Mouse (Mus musculus) kidney, adult 2 months (tissue): ENCODE measurements around the gene Nell2. TPM values are rescaled to one million over a fixed set of nuclear protein-coding genes. Genes with fewer than 3 reads are reported as not detected.

Source experiments
- DNase-seq: peaks from one replicate; pipeline ENCODE4 v3.0.0; 2021
- H3K27ac ChIP-seq: fragments of 200-500 bp; 2 replicates; pipeline ENCODE4 v1.5.1; 2012; ENCODE audit warnings: low read depth, low read length, control low read depth, inconsistent platforms; ENCODE audit not compliant: insufficient read depth
- H3K27me3 ChIP-seq: fragments of 200-500 bp; replicated peaks from 2 replicates; pipeline ENCODE4 v1.6.1; 2012; ENCODE audit warnings: mild to moderate bottlenecking, moderate library complexity, low read length, inconsistent platforms; ENCODE audit not compliant: control insufficient read depth, insufficient read depth
- H3K36me3 ChIP-seq: fragments of 200-500 bp; 2 replicates; pipeline ENCODE4 v1.6.1; 2012; ENCODE audit warnings: mild to moderate bottlenecking, moderate library complexity, low read length, inconsistent platforms; ENCODE audit not compliant: control insufficient read depth, insufficient read depth
- H3K4me1 ChIP-seq: fragments of 200-500 bp; 2 replicates; pipeline ENCODE4 v1.6.1; 2011; ENCODE audit warnings: low read length; ENCODE audit not compliant: control insufficient read depth, insufficient read depth
- H3K4me3 ChIP-seq: fragments of 200-500 bp; 2 replicates; pipeline ENCODE4 v1.5.1; 2011; ENCODE audit warnings: mild to moderate bottlenecking, low read depth, low read length, control low read depth; ENCODE audit not compliant: insufficient read depth
- CTCF ChIP-seq: fragments of 200-500 bp; conservative IDR thresholded peaks from 2 replicates; pipeline ENCODE4 v1.5.1; 2011; ENCODE audit warnings: low read depth, mild to moderate bottlenecking, control low read depth, low read length, moderate library complexity, mixed read lengths; ENCODE audit not compliant: insufficient read depth, insufficient read length
- POLR2A ChIP-seq: fragments of 200-500 bp; IDR thresholded peaks from one replicate; pipeline ENCODE4 v1.6.1; 2011; ENCODE audit warnings: low read depth, low read length, control low read depth
- WGBS: fragments of 180-500 bp; shearing (Covaris S2); methylation state at CpG from one replicate; pipeline ENCODE4 v1.1.7; 2018; 5-methylcytosine and 5-hydroxymethylcytosine counted together
- polyA plus RNA-seq: library from polyadenylated mRNA; depleted of rRNA; stranded (reverse); fragments of >200 nt; gene quantifications from 2 replicates; pipeline ENCODE4 v1.2.3, GENCODE M21; 2012

Gene Nell2
- polyA plus RNA-seq, 1 experiment: 0.14 TPM

GRCm38 (mm10) chr15:95108626-95109025 is 419.7 kb downstream of the Nell2 start:
- no peak overlapping the region for H3K4me3 ChIP-seq
- no peak for DNase-seq
- 90% methylated on average over 4 of the region's 4 CpGs for WGBS

DNA sequence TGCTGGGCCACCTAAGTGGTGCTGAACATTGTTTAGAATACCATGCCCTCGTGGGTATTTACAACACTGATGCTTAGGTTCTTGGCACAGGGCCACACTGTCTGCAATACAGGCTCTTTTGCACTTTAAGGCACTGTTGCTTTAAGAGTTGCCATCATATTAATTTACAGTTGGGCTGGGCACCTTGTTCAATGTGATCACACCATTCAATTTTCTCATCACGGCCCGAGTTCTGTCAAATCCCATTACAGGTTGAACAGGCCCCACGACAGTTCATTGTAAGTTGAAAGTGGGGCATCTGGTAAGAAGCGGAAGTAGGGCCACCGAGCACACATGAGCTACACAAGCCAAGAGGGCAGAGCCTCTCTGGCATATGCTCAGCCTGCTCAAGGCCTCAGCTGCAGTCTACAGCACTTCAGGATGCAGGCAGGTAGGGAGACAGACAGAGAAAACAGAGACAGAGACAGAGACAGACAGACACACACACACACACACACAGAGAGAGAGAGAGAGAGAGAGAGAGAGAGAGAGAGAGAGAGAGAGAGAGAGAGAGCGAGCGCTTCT is 421.0 kb downstream of the Nell2 start:
- H3K36me3 ChIP-seq: no peaks in the 10 kb centered on the region
- H3K27me3 ChIP-seq: no peaks in the 10 kb centered on the region
- no peak for DNase-seq
- TF ChIP-seq POLR2A: no peak
- no peak for TF ChIP-seq CTCF
- no peak overlapping the region for H3K27ac ChIP-seq
- H3K4me1 ChIP-seq: no peaks in the 10 kb centered on the region
- WGBS: 71% methylated on average over 8 of the region's 8 CpGs
- no peak overlapping the region for H3K4me3 ChIP-seq

More at GRCm38 (mm10) chr15:95108626-95109025, 419.7 kb downstream of the Nell2 start:
- Histone ChIP-seq H3K27ac (no peak overlapping the region), H3K27me3 (no peaks in the 10 kb centered on the region), H3K36me3 (no peaks in the 10 kb centered on the region), H3K4me1 (no peaks in the 10 kb centered on the region)
- TF ChIP-seq CTCF: no peak
- TF ChIP-seq POLR2A: no peak

- Histone ChIP-seq H3K4me1 (no peaks in the 10 kb centered on the region), H3K27ac (no peak overlapping the region), H3K36me3 (no peaks in the 10 kb centered on the region), H3K27me3 (no peaks in the 10 kb centered on the region), H3K4me3 (no peak overlapping the region)
- TF ChIP-seq POLR2A (no peak), CTCF (no peak)
- DNase-seq: no peak
Observed at GRCm38 (mm10) chr15:95101522-95101921, 426.8 kb downstream of the Nell2 start.

- Histone ChIP-seq H3K36me3 (no peaks in the 10 kb centered on the region), H3K4me3 (no peak overlapping the region), H3K27ac (no peak overlapping the region), H3K4me1 (no peaks in the 10 kb centered on the region), H3K27me3 (no peaks in the 10 kb centered on the region)
- WGBS: 92% methylated on average over 7 of the region's 7 CpGs
- no peak for DNase-seq
- no peak for TF ChIP-seq POLR2A
- TF ChIP-seq CTCF: no peak
Observed at GRCm38 (mm10) chr15:95100133-95100532, 428.2 kb downstream of the Nell2 start.

GRCm38 (mm10) chr15:95085962-95086361 is 442.4 kb downstream of the Nell2 start:
- Histone ChIP-seq H3K36me3 (no peaks in the 10 kb centered on the region), H3K27me3 (no peaks in the 10 kb centered on the region), H3K4me1 (no peaks in the 10 kb centered on the region), H3K4me3 (no peak overlapping the region), H3K27ac (no peak overlapping the region)
- no peak for DNase-seq
- TF ChIP-seq CTCF (no peak), POLR2A (no peak)
- 78% methylated on average over 7 of the region's 7 CpGs for WGBS

DNA sequence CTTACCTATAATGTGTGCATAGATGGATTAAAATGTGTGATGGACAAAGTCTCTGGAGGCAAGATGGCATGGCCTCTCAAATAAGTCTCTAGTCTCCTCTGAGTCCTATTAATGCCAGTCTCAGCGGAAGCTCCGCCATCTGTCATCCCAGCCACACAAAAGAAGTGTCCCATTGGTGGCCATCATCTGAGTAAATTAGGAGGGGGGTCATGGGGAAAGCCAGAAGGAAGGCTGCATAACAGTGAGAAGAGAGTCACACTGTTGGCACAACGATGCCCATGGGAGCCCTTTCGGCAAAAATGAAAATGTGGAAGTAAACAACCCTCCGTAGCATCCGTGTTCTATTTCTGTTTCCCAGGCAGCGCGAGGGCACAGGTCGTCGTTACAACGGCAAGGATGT is 446.7 kb downstream of the Nell2 start:
- no peak for TF ChIP-seq POLR2A
- TF ChIP-seq CTCF: no peak
- no peaks in the 10 kb centered on the region for H3K36me3 ChIP-seq
- H3K4me3 ChIP-seq: no peak overlapping the region
- no peaks in the 10 kb centered on the region for H3K4me1 ChIP-seq
- H3K27ac ChIP-seq: no peak overlapping the region
- WGBS: 88% methylated on average over 11 of the region's 11 CpGs
- no peaks in the 10 kb centered on the region for H3K27me3 ChIP-seq
- DNase-seq: no peak

DNA sequence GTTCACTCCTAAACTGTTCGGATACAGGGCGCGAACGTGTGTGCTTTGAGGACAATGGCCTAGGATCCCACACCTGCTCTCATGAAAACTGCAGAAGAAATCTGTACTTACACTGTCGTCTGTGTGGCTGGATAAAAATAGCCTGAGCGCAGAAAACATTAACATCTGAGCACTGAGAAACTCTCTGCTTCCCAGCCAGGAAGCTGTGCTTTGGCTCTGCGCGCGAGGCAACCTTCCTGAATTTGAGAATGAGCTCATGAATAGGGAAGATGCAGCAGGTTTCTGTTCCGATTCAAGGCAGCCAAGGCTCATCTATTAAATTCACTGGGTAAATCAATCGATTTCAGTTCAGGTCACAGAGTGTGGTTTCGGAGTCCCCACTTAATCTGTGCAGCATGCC is 453.0 kb downstream of the Nell2 start:
- WGBS: 80% methylated on average over 12 of the region's 12 CpGs
- Histone ChIP-seq H3K36me3 (no peaks in the 10 kb centered on the region), H3K27ac (no peak overlapping the region), H3K4me3 (no peak overlapping the region), H3K27me3 (no peaks in the 10 kb centered on the region), H3K4me1 (no peaks in the 10 kb centered on the region)
- TF ChIP-seq POLR2A (no peak), CTCF (no peak)
- no peak for DNase-seq
